Mouse (Mus musculus): ENCODE data around the gene Uhrf1.

The Uhrf1 gene

GRCm38 (mm10) chr17:56356921-56357885 is 54.1 kb downstream of the Uhrf1 start:
- peak; percentile 81 for DNase-seq

GRCm38 (mm10) chr17:56359183-56359725 is 56.1 kb downstream of the Uhrf1 start:
- DNase-seq: no peak

GRCm38 (mm10) chr17:56359864-56360263 is 56.7 kb downstream of the Uhrf1 start:
- DNase-seq: no peak

DNA sequence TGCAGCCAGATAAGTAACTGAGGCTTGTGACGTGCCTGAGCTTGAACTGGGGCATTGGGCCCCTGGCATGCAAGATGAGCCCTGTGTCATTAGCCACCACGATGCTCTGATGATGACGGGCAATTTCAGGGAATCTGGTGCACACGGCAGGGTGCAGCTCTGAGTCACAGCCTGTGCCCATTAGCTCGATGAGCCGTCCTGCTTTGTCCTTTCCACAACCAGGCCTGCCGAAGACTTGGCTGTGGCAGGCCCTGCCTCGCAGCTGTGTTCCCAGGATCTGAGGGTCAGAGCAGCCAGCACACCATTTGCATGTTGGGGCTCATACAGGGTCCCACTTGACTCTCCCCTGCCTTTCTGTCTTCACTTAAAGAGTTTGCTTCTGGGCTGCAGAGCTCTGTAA is 57.3 kb downstream of the Uhrf1 start:
- DNase-seq: no peak

GRCm38 (mm10) chr17:56361542-56361941 is 58.4 kb downstream of the Uhrf1 start:
- DNase-seq: no peak

DNA sequence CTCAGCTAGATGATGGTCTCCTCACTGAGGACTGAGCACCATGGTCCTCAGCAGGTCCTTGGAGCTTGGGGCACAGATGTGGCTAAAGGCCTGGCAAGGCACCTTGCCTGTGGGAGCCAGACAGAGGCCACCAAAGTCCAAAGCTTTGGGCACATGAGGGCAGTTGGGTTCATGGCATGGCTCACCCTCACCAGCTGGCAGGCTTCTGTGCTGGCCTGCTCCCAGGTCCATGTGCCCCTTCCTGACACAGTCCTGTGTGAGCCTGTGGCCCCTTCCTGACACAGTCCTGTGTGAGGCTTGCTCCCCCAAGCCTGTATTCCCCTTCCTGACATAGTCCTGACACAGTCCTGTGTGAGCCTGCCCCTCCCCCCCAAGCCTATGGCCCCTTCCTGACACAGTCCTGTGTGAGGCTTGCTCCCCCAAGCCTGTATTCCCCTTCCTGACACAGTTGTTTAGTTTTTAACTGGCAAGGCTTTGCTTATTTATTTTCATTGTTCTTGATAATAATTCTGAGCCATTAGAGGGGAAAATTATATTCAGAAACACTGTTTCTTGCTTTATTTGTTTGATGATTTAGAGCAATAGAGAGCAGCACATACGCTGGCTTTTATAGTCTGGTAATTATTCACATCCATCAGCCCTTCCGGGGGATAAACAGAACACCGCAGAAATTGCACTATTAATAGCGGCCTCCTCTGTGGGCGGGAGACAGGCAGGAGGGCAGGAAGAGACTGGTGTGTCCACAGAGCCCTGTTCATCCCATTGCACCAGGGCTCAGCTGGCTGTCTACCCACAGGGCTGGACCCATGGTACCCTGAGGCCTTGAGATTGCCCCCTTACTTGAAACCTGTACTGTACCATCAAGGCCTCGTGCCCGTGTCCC is 62.9 kb downstream of the Uhrf1 start:
- DNase-seq: no peak

- DNase-seq: no peak
Observed at GRCm38 (mm10) chr17:56368291-56368790, 65.2 kb downstream of the Uhrf1 start.

- DNase-seq: no peak
Observed at GRCm38 (mm10) chr17:56370090-56370489, 67.0 kb downstream of the Uhrf1 start.

DNA sequence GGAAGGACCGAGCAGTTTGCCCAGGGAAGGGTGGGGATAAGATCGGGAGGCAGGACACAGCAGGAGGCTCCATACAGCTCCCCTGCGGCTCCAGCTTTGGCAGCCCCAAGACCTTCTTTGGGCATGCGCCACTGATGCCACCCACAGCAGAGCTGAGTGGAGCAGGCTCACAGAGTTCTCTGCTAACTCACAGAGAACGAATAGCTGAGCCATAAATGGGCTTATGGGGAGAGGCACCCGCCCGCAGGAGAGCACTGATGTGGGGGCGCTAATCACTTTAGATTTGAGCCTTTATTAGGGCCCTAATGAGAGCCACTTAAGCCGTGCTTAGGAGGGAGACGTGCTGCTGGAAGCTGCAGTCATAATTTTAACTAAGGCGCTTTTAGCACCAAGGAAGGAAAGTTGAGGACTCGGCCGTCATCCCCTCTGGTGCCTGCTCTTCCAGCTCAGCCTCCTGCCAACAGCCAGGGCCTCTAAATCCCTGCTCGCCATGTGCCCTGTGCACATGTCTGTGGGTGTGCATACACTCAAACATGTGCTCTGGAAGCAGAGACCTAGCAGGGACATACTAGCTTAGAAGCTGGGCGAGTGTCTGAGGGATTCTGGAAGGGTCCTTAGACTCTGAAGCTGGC is 68.0 kb downstream of the Uhrf1 start:
- no peak for DNase-seq

- DNase-seq: no peak
Observed at GRCm38 (mm10) chr17:56372109-56372508, 69.0 kb downstream of the Uhrf1 start.
